Mouse (Mus musculus) adrenal gland, adult 8-10 months (tissue): ENCODE results near the gene Donson. TPM values are rescaled to one million over a fixed set of nuclear protein-coding genes. Genes with fewer than 3 reads are reported as not detected.
"Not testable (repeated sequence)": the region's sequence is repeated elsewhere in the genome, so short reads cannot be mapped to it uniquely, and the experiment has no call there.

Experiments
- DNase-seq: peaks from one replicate; pipeline ENCODE4 v3.0.0; 2022
- total RNA-seq, 4 experiments: library from RNA; stranded (reverse); gene quantifications; 2 replicates each; pipeline ENCODE4 v1.2.4; 2022

The Donson gene
- total RNA-seq, 4 experiments from 2014 or later = 4.0 to 13.1 (median 7.2) TPM

DNA sequence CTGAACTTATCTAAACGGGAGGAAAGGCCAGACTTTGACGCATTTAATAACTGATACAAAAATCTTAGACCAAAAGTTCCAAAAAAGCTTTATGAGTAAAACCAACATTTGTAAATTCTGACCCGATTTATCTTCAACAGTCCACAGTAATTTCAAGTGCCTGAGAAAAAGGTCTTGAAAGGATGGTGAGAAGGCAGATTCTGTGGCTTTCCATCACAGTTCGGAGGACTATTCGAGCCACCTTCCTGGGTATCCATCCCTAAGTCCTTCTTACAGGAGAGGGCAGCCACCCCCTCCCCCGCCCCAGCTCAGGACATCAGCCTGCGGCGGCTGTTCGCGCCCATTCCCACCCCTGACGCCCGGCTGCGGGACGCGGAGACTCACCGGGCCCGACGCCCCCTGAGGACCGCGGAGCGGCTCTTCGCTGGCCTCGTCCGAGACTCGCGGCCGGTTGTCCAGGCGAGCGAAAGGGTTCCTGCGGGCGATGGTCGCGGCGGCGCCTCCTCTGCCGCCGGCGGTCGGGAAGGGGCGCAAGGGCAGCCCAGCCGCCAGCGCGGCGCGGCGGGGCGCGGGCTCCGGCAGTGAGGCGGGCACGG lies 449 bp downstream of the Donson start:
- DNase-seq = no peak

DNA sequence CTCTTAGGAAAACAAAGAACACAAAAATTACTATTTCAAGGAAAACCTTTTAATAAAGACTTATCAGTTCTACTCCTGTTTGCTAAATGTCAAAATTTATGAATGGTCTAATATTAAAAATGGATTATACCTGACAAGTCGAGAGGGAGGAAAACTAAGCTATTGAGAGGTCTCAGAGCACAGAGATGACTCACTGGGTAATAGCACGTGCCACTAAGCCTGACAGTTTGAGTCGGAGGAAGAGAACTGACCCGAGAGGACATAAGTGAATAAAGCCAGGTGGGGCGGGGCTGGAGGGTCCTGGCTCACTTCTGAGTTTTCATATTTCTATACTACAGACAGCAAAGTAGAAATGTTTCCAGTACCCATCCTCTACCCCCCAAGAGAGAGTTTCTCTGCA lies 2.2 kb downstream of the Donson start:
- no peak for DNase-seq

DNA sequence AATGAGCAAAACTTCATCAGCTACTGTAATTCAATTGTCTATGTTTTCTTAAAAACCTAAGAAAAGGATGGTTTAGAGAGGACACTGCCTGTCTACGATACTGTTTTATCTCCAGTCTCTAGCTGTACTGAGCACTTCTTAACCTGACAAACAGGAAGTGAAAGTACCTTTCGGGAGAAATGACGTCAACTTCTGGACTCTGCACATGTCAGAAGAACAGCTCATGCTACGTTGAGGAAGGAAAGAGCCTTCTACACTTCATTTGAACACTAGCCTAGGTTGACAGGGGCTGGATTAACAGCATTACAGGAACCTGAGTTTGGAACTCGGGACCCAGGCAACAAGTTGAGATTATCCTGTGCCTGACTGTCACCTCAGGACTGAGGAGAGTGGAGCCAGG lies 3.0 kb downstream of the Donson start:
- no peak for DNase-seq

DNA sequence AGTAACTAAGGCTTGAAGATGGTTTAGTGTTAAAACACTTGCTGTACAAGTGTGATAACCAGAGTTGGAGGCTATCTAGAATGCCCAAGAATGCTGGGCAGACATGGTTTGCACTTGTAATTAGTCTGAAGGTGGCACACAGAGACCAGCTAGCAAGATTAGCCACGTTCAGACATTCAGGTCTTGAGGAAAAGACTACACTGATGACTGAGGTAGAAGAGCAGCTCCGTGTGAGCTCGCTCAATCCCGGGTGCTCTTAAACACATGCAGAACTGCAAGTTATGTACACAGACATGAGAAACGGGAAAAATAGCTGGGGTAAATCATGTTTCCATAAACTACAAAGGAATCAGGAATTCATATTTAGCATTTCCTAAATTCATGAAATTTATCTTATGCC lies 7.9 kb downstream of the Donson start:
- DNase-seq = no peak

DNA sequence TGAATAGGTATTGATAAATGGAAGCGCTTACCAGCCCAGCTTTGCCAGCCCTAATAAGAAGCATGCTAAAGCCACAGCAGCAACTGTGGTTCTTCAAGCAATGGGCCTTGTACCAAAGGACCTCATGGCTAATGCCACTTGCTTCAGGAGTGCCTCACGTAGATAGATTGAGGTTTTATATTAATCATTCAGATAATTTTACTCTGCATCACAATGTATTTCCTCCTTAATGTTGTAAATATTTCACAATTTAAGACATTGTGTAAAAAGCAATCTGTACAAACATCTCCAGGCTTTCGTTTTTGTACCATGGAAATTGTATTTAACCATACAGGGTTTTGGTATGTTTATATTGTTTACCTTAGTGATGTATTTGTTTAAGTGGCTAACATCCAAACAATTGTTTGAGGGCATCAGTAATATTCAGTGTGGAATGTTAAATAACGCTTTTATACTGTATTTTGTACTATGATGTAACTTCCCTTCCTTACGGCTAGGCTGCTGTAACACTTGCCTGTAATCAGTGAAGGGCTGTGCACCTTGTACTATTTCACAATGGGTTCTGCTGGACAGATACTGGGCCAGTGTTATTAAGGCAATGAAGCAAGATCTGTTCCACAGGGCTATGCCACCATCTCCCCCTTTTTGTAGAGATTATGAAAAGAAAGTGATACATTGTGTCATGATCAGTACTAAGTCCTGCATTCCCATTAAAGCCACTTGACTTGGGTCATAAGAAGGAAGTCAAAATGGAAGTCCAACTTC lies 10.2 kb downstream of the Donson start:
- no peak for DNase-seq

DNA sequence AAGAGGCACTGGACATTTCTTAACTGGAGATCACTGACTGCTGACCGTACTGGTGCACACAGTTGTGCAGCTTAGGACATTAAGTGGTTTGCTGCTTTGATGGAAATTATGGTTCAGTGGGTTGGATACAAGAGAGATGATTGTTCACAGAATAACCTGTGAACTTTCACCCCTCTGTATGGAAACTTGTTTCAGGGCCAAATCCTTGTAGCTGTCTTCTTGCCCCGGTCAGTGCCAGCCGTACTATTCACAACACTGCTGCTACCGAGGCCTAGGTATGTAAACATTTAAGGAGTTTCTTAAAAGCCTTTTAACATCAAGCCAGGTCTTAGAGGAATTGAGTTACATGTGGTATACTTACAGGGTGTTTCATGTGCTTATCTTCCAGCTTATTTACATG lies 14.1 kb downstream of the Donson start:
- DNase-seq = no peak

DNA sequence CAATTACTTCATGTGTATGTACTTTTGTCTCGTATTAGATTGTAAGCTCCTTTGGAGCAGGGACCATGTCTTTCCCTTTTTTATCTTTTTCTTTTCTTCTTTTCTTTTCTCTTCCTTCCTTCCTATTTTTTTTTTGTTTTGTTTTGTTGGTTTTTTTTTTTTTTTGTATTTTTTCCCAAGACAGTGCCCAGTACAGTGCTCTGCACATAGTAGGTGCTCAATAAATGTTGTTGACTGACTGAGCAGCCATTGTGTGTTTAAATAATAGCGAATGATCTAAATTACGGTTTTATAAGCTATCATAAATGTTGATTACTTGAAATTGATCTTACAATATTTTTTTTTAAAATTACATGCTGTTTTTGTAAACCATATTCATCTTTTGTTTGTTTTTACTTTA lies 24.8 kb downstream of the Donson start:
- no peak for DNase-seq

DNA sequence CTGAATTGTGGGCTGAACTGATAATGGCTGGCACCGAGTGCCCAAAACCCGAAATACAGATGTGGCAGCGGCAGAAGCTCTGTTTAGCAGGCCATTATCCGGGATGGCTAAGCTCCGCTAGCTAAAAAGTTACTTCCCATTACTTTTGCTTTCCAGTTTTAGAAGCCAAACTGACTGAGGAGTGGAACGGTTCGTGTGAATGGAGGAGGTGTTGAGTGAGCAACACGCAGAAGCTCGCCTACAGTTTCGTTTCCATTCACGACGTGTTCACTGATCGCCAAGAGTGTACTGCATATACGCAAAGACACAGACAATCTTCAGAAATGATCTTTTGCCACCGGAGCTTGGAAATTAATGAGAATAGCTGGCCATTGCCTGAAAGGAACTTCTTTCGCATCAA lies 26.2 kb downstream of the Donson start:
- DNase-seq = no peak

DNA sequence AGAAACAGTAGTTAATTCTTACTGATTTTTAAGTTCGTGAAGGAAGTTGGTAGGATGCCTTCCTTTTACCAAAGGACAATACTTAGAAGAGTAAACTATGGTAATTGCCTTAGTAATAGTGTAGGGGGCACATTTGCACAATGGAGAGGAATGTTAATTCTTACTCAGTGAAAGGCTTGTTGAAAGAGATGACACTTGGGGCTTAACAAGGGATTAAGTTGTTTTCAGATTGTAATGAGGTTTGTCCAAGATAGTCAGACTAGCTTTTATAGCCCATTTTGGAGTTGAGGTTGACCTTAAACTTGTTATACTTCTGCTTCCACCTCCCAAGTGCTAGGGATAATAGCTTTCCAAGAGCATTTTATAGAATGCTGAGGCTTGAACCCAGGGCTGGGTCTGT lies 27.2 kb downstream of the Donson start:
- no peak for DNase-seq

DNA sequence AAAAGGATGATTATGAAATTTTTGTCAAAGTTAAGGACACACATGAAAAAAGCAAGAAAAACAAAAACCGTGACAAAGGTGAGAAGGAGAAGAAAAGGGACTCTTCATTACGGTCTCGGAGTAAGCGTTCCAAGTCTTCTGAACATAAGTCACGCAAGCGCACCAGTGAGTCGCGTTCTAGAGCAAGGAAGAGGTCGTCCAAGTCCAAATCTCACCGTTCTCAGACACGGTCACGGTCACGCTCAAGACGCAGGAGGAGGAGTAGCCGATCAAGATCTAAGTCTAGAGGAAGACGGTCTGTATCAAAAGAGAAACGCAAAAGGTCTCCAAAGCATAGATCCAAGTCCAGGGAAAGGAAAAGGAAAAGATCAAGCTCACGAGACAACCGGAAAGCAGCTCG lies 28.8 kb downstream of the Donson start:
- DNase-seq = no peak

DNA sequence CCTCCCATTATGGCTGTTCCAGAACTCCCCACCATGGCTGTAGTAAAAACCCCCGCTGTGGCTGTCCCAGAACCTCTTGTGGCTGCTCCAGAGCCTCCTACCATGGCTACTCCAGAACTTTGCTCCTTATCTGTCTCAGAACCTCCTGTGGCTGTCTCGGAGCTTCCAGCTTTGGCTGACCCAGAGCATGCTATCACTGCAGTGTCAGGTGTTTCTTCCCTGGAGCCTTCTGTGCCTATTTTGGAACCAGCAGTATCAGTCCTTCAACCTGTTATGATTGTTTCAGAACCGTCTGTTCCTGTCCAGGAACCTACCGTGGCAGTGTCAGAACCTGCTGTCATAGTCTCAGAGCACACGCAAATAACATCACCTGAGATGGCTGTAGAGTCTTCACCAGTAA lies 30.1 kb downstream of the Donson start:
- no peak for DNase-seq

DNA sequence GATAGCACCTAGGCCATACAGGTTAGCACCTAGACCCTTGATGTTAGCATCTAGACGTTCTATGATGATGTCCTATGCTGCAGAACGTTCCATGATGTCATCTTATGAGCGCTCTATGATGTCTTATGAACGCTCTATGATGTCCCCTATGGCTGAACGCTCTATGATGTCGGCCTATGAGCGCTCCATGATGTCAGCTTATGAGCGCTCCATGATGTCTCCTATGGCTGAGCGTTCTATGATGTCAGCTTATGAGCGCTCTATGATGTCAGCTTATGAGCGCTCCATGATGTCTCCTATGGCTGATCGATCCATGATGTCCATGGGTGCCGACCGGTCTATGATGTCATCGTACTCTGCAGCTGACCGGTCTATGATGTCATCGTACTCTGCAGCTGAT lies 31.3 kb downstream of the Donson start:
- DNase-seq = no peak

DNA sequence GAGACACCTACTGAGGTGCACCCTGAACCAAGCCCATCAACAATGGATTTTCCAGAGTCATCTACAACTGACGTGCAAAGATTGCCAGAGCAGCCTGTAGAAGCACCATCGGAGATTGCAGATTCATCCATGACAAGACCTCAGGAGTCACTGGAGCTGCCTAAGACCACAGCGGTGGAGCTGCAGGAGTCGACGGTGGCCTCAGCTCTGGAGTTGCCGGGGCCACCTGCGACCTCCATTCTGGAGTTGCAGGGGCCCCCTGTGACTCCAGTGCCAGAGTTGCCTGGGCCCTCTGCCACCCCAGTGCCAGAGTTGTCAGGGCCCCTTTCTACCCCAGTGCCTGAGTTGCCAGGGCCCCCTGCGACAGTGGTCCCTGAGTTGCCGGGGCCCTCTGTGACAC lies 33.3 kb downstream of the Donson start:
- DNase-seq = no peak

DNA sequence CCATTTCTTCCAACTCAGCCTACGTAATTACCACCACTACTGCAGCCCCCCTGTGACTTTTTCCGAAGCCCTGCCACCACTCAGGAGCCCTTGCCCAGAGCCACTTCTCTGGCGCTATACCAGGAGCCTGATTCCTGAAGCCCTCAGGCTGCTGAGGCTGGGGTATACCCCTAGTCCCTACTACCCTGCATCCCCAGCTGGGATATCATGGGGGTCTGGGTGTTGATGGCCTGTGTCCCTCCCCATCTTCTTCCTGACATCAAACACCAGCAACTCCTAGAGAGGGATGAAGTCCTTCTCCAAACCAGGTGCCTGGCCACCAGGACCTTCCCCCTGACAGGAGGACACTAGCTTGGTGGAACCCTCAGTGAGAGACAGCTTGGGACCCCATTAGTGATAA lies 36.4 kb downstream of the Donson start:
- DNase-seq = no peak

DNA sequence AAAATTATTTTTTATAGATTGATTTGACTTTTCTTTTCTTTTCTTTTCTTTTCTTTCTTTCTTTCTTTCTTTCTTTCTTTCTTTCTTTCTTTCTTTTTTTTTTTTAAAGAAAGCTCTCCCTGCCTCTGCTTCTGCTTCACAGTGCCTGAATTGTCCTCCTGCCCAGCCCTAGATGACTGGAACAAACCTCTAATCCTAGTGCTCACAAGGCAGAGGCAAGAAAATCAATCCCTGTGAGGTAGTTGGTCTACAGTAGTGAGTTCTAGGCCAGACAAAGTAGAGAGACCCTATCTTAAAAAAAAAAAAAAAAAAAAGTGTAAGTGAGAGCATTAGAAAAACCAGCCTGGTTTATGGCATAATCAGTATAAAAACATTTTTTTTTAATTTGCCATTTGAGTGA lies 38.8 kb downstream of the Donson start:
- DNase-seq = no peak

DNA sequence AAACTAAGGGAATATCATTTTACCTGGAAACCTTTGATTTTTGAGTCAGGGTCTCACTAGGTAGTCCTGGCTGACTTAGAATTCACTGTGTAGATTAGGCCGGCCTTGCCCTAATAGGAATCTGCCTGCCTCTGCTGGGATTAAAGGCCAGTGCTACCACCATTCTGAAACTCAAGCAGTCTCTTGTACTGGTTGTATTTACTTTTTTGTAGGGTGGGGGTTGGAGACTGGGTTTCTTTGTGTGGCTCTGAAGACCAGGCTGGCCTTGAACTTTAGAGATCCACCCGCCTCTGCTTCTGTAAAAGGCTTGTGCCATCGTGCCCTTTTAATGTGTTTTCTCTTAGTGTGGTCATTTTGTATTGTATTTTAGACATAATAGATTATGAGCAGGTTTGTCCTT lies 39.3 kb downstream of the Donson start:
- no peak for DNase-seq

DNA sequence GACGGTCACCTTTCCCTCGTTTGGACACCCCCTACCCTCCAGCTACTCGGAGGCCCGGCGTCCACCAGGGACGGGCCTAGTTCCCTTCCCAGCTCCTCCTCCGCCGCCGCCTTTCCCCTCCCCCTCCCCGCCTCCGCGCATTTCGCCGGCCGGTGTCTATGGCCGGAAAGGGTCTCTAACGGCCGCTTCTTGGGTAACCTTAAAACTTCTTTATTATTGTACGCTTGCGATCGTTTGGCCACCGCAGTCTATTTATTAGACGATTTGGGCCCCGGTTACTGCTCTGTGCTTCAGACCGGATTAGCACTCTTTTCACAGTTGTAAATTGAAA lies 40.4 kb downstream of the Donson start:
- DNase-seq = peak; percentile 71

DNA sequence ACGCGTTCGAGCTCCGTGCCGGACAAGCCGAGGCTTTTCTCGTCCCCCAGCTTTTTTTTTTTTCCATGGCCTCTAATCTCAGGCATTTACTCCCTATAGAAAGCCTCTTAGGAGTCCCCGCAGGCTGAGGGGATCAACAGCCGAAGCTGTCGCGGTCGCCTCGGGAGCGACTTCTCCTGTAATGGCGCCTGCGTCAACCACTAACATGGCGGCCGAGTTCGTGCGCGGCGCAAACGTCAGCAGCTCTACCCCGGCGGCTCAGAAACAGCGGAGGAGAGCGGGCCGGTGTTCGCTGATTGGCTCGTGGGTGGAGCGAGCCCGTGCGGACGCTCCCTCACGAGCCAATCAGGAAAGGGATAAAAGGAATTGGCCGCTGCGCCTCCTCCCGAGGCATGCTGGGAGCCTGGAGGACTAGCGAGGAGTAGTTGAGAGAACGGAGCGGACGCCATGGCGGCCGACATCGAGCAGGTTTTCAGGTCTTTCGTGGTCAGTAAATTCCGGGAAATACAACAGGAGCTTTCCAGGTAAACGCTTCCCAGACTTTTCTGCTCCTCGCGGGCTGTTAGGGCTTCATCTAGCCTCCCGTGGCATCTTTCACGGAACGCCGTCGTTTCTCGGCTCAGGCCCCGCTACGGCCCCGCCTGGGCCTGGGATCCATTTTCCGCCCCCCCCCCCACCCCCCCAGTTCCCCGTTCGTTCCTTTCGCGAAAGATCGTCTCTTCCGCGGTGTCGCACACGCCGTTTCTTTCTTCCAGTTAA lies 40.9 kb downstream of the Donson start, which contains the start of gene Son:
Gene Son (plus strand): TSS at position 46 of the 759 bp plus-strand sequence.
- DNase-seq = peak; percentile 97

DNA sequence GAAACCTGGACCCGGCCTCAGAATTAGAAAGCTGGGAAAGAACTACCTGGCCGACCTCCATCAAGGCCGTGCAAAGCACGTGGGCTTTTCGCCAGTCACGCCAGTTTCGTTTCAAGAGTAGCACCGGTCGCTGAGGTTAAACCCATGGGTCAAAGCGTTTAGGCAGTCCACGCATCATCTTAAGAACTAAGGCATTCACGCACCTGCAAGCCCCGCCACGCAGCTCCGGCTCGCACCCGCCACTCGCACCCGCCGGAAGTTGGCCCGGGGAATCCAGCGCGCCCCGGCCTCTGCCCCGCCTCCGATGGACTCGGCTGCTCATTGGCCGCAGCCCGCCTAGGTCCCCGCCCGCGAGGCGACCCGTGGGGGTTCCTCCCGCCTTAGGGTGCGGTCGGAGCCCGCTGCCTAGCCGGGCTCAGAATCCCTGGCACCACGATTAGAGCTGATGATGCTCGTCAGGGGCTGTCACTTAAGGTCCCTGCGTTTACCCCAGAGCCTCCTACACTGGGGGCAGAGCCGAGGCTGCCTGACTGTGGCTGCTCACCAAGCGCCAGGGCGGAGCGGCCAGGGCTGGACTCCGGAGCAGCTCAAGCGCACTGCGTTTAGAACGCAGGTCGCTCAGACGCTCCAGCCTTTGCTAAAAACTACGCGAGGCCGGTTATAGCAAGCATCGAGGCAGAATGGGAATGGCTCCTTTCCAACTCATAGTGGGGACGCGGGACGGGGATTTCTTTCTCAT lies 41.7 kb downstream of the Donson start, which contains the start of gene Gart:
Gene Gart (minus strand): TSS at position 272 of the 739 bp plus-strand sequence.
- peak; percentile 93 for DNase-seq

DNA sequence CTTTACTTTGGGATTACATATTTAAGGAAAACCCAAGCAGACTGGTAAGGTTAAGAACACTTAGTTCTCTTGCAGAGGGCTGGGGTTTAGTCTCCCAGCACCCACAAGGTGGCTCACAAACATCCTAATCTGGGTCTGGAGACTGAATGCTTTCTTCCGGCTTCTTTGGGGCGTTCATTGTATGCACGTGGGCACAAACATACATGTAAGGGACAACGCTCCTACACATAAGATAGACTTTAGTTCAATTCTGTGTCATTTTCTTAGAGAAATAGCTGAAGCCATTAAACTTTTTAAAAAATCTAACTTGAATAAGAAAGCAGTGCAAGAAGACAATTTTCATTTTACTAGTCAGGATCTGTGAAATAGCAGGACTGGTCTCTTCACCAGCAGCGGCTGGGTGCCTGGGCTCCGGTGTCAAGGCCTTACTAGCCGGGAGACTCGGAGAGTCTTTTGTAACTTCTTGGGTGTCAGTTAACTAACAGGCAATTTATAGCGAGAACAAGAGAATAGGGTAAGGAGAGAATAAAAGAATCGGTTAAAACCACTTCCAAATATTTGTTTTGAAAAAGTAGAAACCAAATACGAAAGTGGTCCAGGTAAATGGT lies 42.5 kb downstream of the Donson start:
- no peak for DNase-seq

DNA sequence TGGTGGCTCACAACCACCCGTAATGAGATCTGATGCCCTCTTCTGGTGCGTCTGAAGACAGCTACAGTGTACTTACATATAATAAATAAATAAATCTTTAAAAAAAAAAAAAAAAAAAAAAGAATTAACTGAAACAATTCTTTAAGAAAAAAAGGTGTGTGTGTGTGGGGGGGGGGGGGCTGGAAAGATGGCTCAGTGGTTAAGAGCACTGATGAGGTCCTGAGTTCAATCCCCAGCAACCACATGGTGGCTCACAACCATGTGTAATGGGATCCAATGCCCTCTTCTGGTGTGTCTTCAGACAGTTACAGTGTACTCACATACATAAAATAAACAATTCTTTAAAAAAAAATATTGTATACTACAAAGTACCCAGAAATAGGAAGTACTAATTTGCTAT lies 43.1 kb downstream of the Donson start:
- DNase-seq = not testable (repeated sequence)

DNA sequence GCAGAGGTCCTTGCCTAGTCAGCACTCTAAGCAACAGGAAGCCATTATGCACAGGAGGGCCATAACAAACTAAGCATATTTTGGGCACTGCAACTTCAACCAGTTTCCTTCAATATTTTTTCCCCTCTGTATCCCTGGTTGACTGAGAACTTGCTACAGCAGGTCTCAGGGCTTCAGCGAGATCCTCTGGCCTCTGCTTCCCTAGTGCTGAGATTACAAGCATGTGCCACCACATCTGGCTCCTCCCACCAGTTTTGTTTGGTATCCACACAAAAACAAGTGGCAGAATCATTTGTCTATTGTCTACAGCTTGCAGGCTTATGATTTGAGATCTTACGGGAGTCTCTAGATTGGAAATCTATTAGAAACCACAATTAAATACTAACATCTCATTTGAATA lies 43.7 kb downstream of the Donson start:
- no peak for DNase-seq

DNA sequence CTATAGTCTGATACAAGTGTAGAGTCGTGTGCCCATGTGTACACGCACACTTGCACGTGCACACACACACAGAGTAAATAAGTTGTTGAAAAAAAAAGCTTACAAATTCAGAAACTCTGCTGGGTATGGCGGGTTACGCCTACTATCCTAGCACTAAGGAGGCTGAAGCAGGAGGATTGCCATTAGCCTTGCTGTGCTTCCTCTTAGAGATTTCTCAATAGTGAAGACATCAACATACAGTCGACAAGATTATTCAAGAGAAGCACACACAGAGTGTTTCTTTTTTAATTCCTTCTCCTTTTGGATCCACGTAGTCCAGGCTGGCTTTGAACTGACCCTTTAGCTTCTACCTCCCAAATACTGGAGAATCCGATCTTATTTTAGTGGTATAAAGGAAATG lies 48.4 kb downstream of the Donson start:
- DNase-seq = no peak
